Mouse (Mus musculus) heart, embryonic 16.5 days (tissue): ENCODE data around the gene Ptprb. TPM values are rescaled to one million over a fixed set of nuclear protein-coding genes. Genes with fewer than 3 reads are reported as not detected.
A peak's percentile ranks its signal among the peaks of the same experiment; 100 is the strongest.

ENCODE experiments used
- ATAC-seq: fragments of 200-750 bp; cut with Nextera tagmentation; replicated peaks from 2 replicates; pipeline ENCODE4 v1.8.0; 2017; ENCODE audit warnings: moderate number of reproducible peaks; ENCODE audit not compliant: insufficient read depth, low FRiP score; ENCODE audit errors: extremely low read depth
- H3K27ac ChIP-seq: fragments of 300-500 bp; sonication (generic); 2 replicates; pipeline ENCODE4 v1.5.1; 2014; ENCODE audit warnings: mild to moderate bottlenecking, low read length, control low read depth, moderate library complexity
- H3K27me3 ChIP-seq: fragments of 300-500 bp; sonication (generic); 2 replicates; pipeline ENCODE4 v1.6.1; 2014; ENCODE audit warnings: low read length, mixed read lengths; ENCODE audit not compliant: control insufficient read depth, insufficient read depth
- H3K36me3 ChIP-seq: fragments of 300-500 bp; sonication (generic); 2 replicates; pipeline ENCODE4 v1.6.1; 2014; ENCODE audit not compliant: control insufficient read depth, insufficient read depth
- H3K4me1 ChIP-seq: fragments of 300-500 bp; sonication (generic); 2 replicates; pipeline ENCODE4 v1.6.1; 2014; ENCODE audit warnings: low read length, mixed read lengths; ENCODE audit not compliant: control insufficient read depth, insufficient read depth
- H3K4me2 ChIP-seq: fragments of 300-500 bp; sonication (generic); 2 replicates; pipeline ENCODE4 v1.6.1; 2014; ENCODE audit warnings: low read depth, mild to moderate bottlenecking, control low read depth, low read length
- H3K4me3 ChIP-seq: fragments of 300-500 bp; sonication (generic); 2 replicates; pipeline ENCODE4 v1.5.1; 2014; ENCODE audit warnings: mild to moderate bottlenecking, control low read depth, low read length
- H3K9ac ChIP-seq: fragments of 300-500 bp; sonication (generic); 2 replicates; pipeline ENCODE4 v1.6.1; 2014; ENCODE audit warnings: low read length, control low read depth
- H3K9me3 ChIP-seq: fragments of 300-500 bp; sonication (generic); replicated peaks from 2 replicates; pipeline ENCODE4 v1.6.1; 2016; ENCODE audit warnings: low read length; ENCODE audit not compliant: control insufficient read depth
- WGBS: fragments of 180-500 bp; shearing (Covaris S2); extraction: QIAGEN DNeasy Blood & Tissue Kit; methylation state at CpG from one replicate; pipeline ENCODE4 v1.1.7; 2014; 5-methylcytosine and 5-hydroxymethylcytosine counted together
- polyA plus RNA-seq: library from polyadenylated mRNA; unstranded; fragments of >200 nt; fragmentation: Nextera tagmentation; extraction: Ambion mirVana; gene quantifications from 2 replicates; pipeline ENCODE4 v1.2.1, GENCODE M21; 2015

Ptprb gene
- polyA plus RNA-seq, 1 experiment from 2014 or later, result 5.4 TPM

GRCm38 (mm10) chr10:116261559-116261958 is 13.8 kb upstream of the Ptprb start:
- ATAC-seq, result no peak; the same call in 1 of the 2 replicates
- Histone ChIP-seq H3K9me3 (no peaks in the 10 kb centered on the region), H3K4me1 (peaks cover 22% of the 10 kb centered on the region), H3K27me3 (no peaks in the 10 kb centered on the region), H3K4me3 (no peak overlapping the region), H3K36me3 (no peaks in the 10 kb centered on the region), H3K27ac (peak overlapping the region; percentile 92), H3K9ac (peak overlapping the region; percentile 63), H3K4me2 (peak overlapping the region; percentile 41)
- 36% methylated on average over 5 of the region's 5 CpGs for WGBS

DNA sequence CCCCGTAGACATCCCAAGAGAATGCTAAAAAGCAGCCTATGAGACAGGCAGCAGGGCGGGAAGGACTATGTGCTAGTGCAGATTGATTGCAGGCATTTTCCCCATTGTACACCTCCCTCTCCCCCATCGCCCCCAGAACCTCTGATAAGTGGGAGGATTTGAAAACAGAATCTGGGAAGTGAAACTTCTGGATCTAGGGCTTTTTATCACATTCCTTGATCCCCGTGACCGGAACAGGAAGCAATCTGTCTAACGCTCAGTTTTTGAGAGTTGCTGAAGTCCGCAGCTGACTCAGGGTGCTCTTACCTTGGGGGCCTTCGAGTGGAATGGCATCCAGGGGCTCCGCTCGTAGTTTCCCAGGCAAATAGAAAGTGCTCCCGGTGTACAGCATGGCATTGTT is 10.8 kb upstream of the Ptprb start:
- H3K27me3 ChIP-seq, result no peaks in the 10 kb centered on the region
- no peaks in the 10 kb centered on the region for H3K9me3 ChIP-seq
- H3K4me2 ChIP-seq, result no peak overlapping the region
- no peak overlapping the region for H3K9ac ChIP-seq
- WGBS, result 62% methylated on average over 11 of the region's 11 CpGs
- peaks cover 34% of the 10 kb centered on the region for H3K4me1 ChIP-seq
- H3K36me3 ChIP-seq, result no peaks in the 10 kb centered on the region
- no peak for ATAC-seq
- H3K4me3 ChIP-seq, result no peak overlapping the region
- no peak overlapping the region for H3K27ac ChIP-seq

DNA sequence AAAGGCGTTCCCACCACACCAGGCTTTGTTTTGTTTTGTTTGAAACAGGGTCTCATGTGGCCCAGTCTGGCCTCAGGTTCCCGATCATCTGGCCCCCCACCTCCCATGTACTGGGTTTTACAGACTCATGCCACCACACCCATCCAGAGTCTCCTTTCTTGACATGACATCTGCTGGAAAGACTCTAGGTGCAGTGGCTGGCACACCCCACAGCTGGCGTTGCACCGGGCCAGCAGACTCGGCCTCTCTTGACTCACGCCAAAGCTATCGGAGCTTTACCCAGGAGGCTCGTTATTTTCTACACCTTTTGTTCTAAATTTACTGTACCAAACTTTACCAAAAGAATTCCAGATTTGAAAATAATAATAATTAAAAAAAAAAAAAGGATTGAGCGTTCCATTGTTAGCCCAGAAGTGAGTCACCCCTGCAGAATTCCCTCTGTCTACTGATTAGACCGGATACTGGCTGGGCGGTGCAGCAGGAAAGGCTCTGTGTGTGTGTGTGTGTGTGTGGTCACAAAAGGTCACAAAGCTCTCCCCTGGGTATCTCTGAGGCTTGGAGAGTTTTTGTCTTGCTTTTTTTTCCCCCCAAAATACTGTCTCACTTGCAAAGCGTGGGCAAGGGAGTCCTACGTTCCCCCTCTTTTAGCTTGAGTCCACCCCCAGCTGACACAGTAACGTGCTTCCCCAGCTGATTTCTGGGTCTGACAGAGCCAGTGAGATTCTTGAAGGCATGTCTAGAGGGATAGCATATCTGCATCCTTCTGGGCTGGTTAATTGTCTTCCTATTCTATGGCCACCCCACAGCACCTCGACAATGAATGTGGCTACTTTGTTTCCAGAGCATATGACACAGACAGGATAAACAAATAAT is 8.5 kb upstream of the Ptprb start:
- WGBS, result 45% methylated on average over 15 of the region's 15 CpGs
- Histone ChIP-seq H3K4me2 (0 out of 2 replicates have a peak overlapping the region, but pooled peaks have one; percentile 19), H3K27me3 (no peaks in the 10 kb centered on the region), H3K9me3 (no peaks in the 10 kb centered on the region), H3K36me3 (no peaks in the 10 kb centered on the region), H3K9ac (no peak overlapping the region), H3K4me3 (no peak overlapping the region), H3K4me1 (peaks cover 17% of the 10 kb centered on the region), H3K27ac (peak overlapping the region; percentile 74)
- ATAC-seq, result peak; percentile 90

DNA sequence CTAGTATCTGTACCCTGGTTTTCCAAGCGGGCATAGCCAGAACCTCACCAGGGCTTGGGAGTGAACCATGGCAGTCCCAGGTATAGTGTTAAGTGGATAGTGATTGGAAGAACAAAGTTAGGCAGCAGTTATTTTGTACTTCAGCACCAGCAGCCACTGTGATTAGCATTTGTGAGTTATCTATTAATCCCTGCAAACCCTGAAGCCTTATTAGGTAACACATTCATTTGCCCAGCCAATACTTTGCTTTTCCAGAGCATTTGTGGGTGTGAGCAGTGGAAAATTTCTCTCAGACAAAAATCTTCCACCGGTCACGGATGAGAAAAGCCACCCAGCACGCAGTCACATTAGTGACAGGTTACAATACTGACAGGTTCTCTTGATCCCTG is 7.9 kb upstream of the Ptprb start:
- ATAC-seq, result no peak
- Histone ChIP-seq H3K4me1 (peaks cover 13% of the 10 kb centered on the region), H3K27ac (peak overlapping the region; percentile 72), H3K36me3 (no peaks in the 10 kb centered on the region), H3K9me3 (no peaks in the 10 kb centered on the region), H3K4me2 (no peak overlapping the region), H3K27me3 (no peaks in the 10 kb centered on the region), H3K9ac (no peak overlapping the region), H3K4me3 (no peak overlapping the region)
- WGBS, result 23% methylated on average over 4 of the region's 4 CpGs

GRCm38 (mm10) chr10:116268343-116268742 is 7.0 kb upstream of the Ptprb start:
- Histone ChIP-seq H3K4me3 (no peak overlapping the region), H3K4me2 (no peak overlapping the region), H3K27me3 (no peaks in the 10 kb centered on the region), H3K9ac (no peak overlapping the region), H3K27ac (no peak overlapping the region), H3K4me1 (peaks cover 13% of the 10 kb centered on the region), H3K9me3 (no peaks in the 10 kb centered on the region), H3K36me3 (no peaks in the 10 kb centered on the region)
- WGBS, result 48% methylated on average over 4 of the region's 4 CpGs
- ATAC-seq, result no peak

DNA sequence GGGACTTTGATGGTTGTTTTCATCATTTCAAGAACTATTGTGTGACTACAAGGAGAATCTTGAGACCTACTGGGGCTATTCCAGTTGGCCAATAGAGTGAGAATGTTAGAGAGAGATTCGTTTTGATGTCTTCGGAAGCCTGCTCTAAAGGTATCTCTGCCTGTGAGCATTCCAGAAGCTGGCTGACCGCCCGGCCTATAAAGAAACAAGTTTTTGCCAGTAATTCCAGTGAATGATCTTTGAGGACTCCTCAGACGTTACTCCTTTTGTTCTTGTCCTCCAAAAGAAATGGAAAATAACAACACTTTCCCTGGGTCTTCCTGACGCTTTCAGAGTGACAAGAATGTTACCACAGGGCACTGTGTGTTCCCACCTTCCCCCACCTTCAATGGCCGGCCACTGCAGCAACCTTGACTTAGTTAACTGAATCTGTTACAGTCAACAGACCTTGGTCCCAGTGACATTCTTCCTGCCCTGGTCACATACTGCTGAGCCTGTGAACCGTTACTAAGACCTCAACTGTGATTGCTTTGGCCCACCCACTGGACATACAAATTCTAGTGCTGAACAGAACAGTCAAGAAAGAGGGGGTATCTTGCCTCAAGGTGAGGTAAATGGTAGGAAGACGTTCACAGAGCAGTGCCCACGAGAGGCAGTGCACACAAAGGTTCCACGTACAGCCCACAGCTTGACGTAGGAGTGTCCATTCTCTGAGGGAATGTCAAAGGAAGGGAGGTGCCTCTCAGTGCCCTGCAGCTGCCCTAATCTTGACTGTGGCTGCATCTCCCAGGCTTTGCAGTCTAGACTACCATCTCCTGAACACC is 4.5 kb upstream of the Ptprb start:
- no peak overlapping the region for H3K9ac ChIP-seq
- no peaks in the 10 kb centered on the region for H3K9me3 ChIP-seq
- WGBS, result 66% methylated on average over 12 of the region's 12 CpGs
- no peak overlapping the region for H3K4me3 ChIP-seq
- no peak overlapping the region for H3K4me2 ChIP-seq
- H3K27ac ChIP-seq, result peak overlapping the region; percentile 59
- H3K4me1 ChIP-seq, result peaks cover 13% of the 10 kb centered on the region
- ATAC-seq, result no peak
- H3K36me3 ChIP-seq, result no peaks in the 10 kb centered on the region
- no peaks in the 10 kb centered on the region for H3K27me3 ChIP-seq

GRCm38 (mm10) chr10:116271470-116271915 is 3.8 kb upstream of the Ptprb start:
- no peak overlapping the region for H3K4me3 ChIP-seq
- H3K9ac ChIP-seq, result no peak overlapping the region
- H3K27ac ChIP-seq, result peak overlapping the region; percentile 59
- no peaks in the 10 kb centered on the region for H3K27me3 ChIP-seq
- peaks cover 13% of the 10 kb centered on the region for H3K4me1 ChIP-seq
- WGBS, result 72% methylated on average over 10 of the region's 10 CpGs
- no peaks in the 10 kb centered on the region for H3K9me3 ChIP-seq
- no peak for ATAC-seq
- H3K4me2 ChIP-seq, result no peak overlapping the region
- no peaks in the 10 kb centered on the region for H3K36me3 ChIP-seq

GRCm38 (mm10) chr10:116272156-116272555 is 3.2 kb upstream of the Ptprb start:
- peak; percentile 18; the same call in 1 of the 2 replicates for ATAC-seq
- 48% methylated on average over 3 of the region's 3 CpGs for WGBS
- Histone ChIP-seq H3K36me3 (no peaks in the 10 kb centered on the region), H3K9me3 (no peaks in the 10 kb centered on the region), H3K4me3 (no peak overlapping the region), H3K27ac (no peak overlapping the region; the same call in 1 of the 2 replicates), H3K27me3 (no peaks in the 10 kb centered on the region), H3K4me2 (no peak overlapping the region), H3K4me1 (peaks cover 7% of the 10 kb centered on the region), H3K9ac (no peak overlapping the region)
